Mouse (Mus musculus) ovary, postnatal 10 days (tissue): ENCODE measurements around the gene Casz1.

Source experiments
- DNase-seq: peaks from one replicate; pipeline ENCODE4 v3.0.0; 2022; ENCODE audit warnings: low spot score

The Casz1 gene

DNA sequence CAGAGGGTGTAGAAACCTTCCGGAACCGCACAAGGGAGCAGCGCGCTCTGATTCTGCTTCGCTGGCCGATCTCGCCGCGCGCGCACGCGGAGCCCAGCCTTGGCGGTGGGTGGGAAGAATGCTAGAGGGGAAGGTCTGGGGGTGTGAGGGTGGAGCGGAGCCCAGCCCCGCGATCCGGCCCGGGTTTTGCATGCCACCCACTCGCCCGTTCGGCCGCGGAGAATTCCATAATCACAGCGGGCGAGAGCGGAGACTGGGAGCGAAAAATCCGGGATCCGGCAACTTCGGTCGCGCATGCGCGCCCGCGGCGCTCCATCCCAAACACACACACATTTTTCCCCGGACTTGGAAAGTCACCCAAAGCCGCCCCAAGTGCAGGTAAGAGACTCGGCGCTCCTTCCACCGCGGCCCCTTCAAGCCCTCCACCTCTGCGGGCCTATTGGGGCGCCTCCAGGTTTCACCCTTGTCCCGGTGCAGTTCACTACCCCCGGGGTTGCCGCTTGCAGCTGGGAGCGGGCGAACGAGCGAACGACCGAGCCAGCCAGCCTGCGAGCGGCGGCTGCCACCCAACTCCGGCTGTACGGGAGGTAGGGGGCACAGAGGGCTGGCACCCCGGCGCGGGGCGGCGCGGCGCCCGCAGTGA, at the start of gene Casz1:
TSS of gene Casz1 (plus strand) at position 293 of the 643 bp plus-strand sequence.
- DNase-seq: peak; percentile 89

DNA sequence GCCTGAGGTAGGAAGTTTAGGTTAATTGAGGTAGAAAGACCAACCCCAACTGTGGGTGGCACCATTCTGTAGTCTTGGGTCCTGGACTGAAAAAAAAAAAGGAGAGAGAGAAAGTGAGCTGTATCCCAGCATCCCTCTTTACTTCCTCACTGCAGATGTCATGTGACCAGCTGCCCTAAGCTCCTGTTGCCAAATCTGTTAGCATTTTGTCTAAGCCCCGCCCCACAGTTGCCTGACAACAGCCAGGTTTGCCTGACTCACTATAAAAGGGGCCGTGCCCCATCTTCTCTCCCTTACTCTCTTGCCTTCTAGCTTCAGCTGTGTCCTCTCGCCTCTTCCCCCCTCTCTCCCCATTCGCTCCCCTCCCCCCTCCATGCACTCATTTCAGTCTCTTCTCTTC, 45.4 kb upstream of the Casz1 start:
- DNase-seq: no peak

DNA sequence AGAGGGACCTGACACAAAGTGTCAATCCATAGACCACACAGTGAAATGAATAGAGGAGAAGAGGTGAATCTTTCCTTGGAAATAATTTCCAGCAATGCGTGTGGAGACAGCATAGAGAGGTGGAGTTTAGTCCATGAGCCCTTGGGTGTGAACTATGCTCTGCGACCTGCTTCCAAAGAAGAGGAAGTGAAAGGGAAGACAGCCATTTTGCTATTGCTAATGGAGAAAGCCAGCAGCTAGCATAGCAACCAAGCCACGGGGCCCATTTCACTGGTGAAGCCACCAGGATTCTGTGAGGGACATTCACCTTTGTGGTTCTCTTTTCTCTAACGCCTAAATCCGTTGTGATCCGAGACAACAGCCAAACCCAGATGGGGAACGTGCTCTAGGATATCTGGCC, 44.1 kb upstream of the Casz1 start:
- no peak for DNase-seq

DNA sequence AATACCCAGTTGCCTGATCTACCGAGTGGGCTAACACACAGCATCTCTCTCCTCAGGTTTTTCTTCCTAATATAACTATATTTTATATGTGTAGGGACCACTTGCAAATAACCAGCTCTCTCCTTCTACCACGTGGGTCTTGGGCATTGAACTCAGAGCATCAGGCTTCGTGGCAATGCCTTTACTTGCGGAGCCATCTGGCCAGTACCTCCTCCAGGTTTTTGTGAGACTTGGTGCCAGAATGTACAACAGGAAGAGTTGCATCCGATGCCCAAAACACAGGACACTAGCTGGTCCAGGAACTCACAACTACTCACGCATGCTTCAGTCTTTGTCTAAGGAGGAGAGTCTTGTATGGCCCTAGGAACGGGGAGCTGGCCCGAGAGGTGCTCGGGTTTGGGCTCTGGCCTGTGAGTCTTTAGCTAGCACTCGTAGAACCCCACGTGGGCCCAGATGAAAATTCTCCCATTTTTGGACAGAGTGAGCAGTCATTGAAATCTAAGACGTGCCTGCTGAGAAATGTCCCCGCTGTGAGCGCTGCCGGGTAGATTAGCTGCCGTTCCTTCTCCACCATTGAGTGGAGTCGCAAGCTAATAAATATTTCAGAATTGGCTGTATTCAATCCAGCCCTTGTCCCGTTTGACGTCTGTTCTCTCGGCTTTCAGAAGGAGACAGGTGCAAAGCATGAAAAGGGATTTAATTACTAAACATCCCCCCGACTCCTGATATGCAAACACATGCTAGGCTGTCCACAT, 38.0 kb upstream of the Casz1 start:
- no peak for DNase-seq

DNA sequence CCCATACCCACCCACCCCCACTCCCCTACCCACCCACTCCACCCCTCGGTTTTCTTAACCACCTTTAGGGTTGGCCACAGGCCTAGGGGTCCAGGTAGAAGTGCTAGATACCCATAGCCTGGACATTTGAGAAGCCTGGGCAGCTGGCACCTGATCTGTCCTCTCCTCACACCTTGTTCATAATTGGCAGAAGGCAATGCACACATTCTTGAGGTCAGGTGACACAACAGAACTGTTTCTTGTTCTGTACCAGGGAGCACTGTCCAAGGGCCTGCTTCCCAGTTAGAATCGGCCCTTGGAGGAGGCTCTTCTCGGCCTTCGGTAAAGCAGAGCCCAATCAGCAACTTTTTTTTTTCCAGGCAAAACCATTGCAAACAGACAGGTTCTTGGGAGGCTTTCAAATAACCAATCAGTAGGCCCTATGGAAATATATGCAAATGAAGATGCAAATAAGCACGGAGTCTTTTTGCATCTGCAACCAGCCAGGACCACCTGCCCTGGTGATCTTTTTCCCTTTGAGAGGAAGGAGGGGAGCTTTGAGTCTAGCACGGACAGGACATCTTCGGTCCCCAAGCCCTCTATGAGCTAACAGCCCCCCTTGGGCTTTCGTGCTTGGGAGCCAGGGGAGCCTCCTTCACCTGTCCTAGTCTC, 36.4 kb upstream of the Casz1 start:
- no peak for DNase-seq

DNA sequence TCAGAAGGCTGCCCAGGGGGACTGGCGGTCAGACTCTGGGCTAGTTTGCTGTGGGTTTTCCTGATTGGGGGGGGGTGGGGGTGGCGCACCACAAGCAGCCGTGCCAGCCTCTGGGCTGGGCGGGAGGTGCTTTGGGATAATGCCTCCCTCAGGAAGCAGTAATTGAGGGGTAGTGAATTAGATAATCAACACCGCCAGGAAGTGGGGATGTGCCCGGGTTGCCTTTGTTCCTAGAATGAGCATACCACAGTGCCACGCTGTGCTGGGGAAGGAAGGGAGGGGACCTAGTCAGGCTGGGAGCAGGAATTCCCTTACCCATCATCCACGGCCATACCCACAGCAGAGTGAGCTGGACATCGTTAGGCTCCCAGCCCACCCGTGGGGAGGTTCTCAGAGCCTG, 35.6 kb upstream of the Casz1 start:
- no peak for DNase-seq

DNA sequence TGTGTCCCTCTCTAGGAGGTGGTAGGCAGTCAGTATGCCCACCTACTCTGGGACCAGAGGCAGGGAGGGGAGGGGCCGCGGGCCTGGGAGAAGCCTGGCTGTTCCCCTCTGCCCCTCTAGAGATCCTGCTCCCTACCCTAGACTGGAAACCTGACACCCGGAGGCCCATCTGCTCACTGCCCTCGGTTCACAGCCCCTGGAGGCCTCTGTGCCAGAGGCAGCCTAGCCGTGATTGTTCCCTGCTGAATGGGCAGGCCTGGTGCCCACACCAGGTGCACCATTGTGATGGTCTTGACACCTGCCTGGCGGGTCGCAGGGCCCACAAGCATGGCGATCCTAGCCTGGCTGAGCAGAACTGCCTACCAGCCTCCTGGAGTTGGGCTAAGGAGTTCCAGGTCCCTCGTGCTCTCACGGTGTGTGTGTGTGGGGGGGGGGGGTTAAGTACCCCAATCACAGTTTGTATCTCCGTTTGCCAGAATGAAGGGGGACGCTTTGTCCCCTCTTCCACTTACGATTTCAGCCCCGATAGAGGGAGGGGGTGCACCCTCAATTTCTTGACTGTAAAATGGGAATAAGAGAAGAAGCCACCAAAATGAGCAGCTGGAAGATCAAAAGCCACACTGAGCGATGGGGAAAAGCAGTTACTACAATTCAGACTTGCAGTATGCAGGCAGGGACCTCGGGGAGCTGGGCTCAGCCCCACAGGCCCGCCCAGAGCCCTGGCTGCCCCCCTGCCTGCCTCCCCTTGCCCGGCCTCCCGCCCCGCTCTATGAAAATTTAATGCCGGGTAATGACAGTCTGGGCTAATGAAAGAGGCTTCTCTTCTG, 33.4 kb upstream of the Casz1 start:
- no peak for DNase-seq

DNA sequence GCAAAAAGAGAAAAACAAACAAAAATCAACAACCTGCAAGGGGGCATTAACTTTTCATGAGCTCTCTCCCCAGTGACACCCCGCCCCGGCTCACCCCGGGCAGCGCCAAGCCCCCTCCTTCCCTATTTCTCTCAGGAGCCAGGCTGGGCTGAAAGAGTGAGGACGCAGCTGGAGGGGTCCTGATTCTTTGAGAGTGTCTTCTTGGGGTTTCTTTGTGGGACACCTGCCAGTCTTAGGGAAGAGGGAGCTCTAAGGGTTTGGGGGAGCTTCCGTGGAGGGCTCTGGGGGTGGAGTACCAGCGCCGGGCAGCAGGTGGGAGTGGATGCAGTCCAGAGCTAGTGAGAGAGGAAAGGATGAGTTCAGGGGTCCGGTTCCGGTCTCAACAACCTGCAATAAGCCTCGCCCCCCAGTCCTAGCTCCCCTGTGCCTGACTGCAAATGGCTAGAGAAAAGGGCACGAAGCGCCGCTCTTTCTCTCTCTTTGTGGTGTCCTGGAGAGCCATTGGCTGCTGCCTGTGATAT, 32.8 kb upstream of the Casz1 start:
- no peak for DNase-seq

DNA sequence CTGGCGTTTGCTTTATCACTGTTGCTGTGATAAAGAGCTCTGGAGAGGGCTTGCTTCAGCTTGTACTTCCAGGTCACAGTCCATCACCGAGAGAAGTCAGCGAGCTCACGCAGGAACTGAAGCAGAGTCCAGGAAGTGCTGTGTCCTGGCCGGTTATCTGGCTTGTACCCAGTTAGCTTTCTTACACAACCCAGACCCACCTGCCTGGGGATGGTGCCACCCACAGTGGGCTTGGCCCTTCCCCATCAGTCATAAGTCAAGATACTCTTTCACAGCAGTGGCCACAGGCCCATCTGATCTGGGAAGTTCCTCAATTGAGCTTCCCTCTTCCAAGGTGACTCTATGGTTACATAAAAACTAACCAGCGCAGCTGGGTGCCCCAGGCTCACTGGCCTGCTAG, 31.6 kb upstream of the Casz1 start:
- no peak for DNase-seq

DNA sequence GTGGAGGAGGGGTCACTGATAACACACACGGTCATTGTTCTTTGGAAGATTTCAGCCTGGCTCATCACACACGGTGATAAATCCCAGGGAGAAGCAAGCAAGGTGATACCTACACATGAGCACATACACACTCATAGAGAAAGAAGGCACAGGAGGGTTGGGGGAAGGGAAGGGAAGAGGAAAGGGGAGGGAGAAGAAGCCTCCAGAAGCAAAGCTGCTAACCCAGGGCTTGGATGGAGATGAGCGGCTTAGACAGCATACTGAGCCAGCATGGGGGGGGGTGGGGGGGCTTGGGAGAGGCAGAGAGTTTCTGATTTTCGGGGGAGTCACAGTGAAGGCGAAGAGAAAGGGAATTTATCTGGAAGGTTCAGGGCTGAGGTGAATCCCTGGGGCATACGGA, 30.2 kb upstream of the Casz1 start:
- no peak for DNase-seq

DNA sequence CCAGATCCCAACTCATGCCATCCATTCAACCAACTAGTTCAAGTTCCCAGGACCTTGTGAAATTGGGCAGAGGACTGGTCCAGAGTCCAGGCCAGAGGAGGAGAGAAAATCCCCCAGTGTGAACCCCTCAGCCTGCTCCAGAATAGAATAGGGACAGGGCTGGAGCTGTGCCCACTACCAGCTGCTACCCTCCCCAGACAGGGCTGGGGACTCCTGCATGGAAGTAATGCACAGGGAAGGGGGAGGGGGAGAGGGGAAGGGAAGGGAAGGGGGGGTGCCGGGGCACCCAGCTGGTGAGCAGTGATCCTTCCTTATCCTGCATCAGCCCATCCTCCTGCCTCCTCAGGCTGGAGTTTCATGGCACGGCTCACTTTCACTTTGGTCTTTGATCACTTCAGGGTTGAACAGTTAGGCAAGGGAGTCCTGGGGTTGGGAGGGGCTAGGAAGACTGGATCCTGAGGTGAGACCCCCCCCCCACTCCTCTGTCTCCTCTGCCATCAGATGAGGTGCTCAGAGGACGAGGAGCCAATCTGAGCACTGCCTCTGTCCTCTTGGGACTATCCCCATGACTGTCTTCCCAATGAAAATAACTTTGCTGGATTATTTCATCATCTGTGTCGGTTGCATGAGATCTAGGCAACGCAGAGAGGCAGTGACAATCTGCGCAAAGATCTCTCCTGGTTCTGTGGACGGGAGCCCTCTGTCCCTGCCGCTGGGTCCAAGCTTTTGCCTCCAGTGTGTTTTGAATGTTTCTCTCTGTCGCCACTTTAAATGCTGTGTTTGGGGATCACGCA, 28.6 kb upstream of the Casz1 start:
- DNase-seq: no peak

DNA sequence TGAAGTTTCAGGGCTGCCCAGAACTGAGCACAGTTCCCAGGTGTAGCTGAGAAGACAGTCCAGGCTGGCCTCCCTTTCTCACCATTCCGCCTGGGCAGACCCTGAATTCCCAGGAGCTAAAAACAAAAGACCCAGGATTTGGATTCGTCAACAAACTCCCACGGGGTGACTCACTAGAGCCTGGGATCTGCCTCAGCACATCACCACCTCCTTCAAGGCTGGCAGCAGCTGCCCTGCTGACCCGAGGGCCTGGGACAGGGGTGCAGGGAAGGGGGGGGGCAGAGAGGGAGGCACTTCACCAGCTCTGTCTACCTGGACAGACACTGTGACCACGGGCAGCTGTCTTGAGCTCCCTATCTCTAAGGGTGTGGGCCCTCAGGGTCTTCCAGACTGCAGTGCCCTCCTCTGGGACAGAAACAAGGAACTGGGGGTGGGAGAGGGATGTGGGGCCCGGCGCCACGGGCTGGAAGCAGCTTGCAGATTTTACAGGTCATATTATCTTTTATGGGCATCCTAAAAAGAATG, 24.1 kb upstream of the Casz1 start:
- DNase-seq: no peak

DNA sequence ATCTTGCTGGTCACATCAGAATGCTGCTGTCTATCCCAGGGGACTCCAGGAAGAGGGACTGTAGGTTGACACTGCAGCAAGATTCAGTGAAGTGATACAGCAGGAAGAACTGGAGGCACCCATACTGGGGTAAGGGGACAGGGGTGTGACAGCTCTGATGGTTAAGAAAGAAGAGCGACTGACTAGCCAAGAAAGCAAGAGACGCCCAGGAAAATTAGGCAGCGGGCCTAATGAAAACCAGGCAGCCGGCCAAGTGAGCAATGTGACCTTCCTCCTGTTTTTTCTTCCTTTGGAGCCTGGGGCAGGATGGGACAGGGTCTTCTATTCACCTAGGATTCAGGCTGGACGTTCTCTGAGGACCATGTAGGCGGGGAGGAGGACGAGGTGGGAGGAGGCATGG, 22.7 kb upstream of the Casz1 start:
- DNase-seq: no peak

DNA sequence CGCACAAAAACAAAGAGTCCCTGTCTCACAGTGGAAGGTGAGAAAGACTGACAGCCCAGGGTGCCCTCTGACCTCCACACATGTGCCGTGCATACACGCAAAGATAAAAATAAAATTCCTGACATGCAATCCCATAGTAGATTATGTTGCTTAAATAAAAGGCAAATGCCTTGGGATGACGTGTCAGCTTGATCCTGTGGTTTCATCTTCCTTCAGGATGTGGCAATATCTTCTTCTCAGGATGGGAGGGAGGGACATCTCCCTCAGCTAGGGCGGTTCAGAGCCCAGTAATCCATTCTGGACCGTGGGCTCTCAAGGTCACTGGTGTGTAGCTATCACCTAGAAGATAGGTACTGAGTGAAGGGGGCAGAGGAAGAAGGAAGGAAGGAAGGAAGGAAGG, 21.3 kb upstream of the Casz1 start:
- DNase-seq: no peak

DNA sequence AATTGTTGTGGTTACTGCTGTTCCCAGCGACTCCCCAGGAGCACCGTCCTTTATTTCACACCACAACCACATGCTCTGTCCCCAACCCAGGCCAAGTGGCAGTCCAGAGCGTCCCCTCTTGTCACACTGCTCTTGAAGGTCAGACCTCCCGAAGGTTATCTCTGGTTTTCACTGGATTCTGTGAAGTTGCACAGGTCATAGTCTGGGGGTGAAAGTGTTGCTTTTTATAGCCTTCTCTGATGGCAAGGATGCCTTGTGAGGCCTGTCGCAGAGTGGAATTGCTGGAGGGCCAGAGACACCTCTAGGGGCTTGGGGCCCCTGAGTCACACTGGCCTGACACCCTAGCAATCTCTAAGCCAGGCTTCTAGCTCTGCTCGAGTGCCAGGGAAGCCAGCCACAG, 20.5 kb upstream of the Casz1 start:
- no peak for DNase-seq

DNA sequence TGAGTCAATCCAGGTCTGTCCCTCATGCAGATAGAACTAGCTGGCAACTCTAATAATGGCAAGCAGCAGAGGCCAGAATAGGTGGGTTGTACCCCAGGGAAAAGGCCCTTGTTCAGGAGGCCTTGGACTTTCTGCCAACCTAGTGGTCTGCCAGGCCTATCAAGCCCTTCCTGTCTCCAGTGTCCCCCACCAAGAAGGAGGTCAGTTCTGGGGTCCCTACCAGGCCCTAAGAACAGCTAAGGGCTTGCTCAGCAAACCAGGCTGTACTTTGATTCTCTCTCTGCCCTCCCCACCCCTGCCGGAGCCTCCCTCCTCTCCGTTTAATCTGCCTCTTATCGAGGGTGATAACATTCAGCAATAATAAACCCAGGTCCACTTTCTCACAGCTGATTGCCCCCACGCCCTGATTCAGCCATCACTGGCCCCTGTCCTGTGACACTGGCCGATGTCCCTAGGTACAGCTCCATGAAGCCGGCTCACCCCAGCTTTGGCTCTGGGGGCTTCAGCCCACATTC, 19.1 kb upstream of the Casz1 start:
- no peak for DNase-seq

DNA sequence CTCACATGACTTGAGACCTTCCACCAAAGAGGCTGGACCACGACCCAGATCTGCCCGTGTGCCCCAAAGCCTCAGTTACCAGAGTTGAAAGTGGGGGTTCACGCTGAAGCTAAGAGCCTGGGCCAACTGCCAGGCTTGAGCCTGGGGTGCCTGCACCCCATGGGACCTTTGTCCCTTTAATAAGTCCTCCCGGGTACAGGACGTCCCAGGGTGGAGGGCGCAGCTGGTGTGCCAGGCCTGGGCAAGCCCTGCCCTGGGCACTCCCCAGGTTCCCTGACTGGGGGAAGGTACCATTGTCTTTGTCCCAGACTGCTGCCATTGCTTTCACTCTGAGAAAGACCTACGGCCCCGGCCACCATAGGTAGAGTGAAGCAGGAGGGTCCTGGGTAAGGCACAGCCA, 18.2 kb upstream of the Casz1 start:
- no peak for DNase-seq

DNA sequence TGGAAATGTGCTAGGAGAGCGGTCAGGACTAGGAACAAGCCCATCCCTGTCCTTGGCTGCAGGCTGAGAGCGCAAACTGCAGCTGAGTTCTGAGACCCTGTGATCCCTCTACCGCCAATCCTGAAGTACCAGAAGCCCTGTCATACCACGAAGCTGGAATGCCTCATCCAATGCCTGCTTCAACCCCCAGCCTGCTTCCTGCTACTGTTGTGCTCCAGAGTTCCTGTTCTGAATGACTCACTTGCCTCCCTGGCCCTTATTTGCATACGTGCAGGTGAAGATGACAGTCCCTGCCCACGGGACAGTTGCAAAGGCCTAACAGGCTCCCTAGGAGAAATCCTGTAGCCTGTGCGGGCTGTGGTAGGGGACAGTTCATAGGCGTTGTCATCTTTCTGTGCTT, 13.3 kb upstream of the Casz1 start:
- DNase-seq: no peak

DNA sequence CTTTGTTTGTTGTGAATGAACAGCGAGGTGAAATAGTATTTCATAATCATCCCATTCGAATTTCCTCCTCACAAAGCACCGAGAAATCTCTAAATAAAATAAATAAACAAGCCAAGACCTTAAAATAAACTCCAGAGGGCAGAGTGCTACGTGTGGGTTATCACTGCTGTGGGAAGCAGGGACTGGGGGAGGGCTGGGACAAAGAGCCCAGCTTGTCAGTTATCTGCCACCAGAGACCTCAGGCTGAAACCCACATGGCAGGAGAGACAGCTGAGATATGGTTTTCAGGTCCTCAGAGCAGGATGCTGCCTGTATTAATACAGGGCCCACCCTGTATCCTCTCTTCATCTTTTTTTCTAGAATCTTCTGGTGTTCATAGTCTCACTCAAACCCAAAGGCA, 9.2 kb upstream of the Casz1 start:
- DNase-seq: no peak

DNA sequence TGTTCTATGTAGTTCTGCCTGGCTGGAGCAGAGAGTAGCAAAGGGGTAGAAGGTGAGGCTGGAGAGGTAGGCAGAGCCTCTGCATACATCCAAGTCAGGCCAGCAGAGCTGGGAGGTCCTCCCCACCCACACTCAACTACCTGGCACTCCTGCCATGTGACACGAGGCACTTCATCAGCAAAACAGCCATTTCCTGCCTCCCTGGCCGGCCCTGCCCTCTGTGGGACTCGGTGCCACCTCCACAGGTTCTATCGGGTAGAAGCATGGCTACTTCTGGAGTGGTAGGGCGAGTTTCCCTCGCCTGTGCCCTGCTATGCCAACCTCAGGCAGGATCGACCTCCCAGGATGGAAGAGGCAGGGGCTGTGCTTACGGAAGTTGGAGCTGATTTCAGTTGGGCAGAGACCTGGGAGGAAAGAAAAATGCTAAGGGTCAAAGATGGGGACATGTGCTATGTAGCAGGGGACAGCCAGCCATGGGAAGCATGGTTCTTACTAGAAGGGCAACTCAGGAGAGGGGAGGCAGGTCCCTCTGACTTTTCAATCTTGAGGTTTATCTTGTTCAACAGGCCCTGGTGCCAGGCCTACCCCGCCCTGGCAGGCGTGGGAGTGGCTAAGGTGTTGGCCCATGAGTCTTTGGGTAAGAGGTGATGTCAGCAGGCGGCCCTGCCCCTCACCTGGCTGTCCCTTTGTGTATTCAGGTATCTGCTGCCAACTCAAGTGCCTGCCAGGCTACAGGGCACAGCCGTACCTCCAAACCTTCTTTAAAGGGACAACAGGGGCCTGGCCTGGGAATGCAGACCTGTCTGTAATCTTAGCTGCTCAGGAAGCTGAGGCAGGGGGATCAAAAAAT, 6.5 kb upstream of the Casz1 start:
- no peak for DNase-seq
